Mouse (Mus musculus): Measurements from ENCODE around the gene Ctbs. TPM values are rescaled to one million over a fixed set of nuclear protein-coding genes. Genes with fewer than 3 reads are reported as not detected.
A peak's percentile ranks its signal among the peaks of the same experiment; 100 is the strongest.

The Ctbs gene
- polyA plus RNA-seq, 1 experiment from 2014 or later = 6.2 TPM

DNA sequence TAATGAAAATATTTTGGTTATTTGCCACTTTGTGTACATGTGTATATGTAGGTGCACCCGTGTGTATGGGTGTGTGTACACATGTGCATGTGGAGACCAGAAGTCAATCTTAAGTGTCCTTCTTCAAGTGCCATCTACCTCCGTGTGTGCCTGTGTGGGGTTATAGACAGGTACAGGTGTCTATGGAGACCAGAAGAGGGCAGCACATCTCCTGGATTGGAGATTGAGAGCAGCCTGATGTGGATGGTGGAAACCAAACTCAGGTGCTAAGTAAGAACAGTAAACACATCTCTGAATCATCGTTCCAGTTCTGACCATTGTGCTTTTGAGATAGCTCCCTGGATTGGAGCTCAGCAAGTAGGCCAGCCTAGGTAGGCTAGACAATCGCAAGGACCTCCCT lies 36.9 kb downstream of the Ctbs start:
- Histone ChIP-seq H3K9ac (ENCODE audit: low read depth, low read length) (no peak overlapping the region), H3K4me1 (ENCODE audit: control insufficient read depth, low read depth, low read length) (no peaks in the 10 kb centered on the region), H3K4me3 (ENCODE audit: low read depth, low read length) (no peak overlapping the region), H3K4me2 (ENCODE audit: low read depth, low read length) (no peak overlapping the region), H3K9me3 (replicated peaks; ENCODE audit: control insufficient read depth, low read length) (no peaks in the 10 kb centered on the region), H3K27ac (ENCODE audit: low read length) (no peak overlapping the region), H3K36me3 (ENCODE audit: control insufficient read depth, insufficient read depth) (no peaks in the 10 kb centered on the region), H3K27me3 (ENCODE audit: control insufficient read depth, insufficient read depth, low read depth, low read length) (no peaks in the 10 kb centered on the region)
- 66% methylated on average over 4 of the region's 4 CpGs for WGBS (ENCODE audit: insufficient replicate concordance)
- ATAC-seq (ENCODE audit: low read depth) = no peak

DNA sequence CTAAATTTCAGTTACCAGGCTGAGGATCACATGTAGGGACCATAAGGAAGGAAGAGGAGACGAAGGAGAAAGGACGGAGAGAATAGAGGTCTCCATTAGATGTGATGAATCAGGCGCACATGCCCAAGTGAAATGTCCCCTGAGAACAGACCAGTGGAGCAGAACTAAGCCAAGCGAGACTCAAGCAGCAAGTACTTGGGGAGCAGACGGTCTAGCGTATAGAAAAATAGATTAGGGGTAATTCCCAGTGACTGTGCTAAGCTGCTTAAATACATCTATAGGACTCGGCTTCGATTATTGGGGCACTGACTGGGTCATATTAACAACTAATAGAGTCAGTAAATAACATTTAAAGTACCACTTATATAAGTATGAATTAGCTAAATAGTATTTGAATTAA lies 45.3 kb downstream of the Ctbs start:
- WGBS (ENCODE audit: insufficient replicate concordance) = 80% methylated on average over 8 of the region's 8 CpGs
- no peaks in the 10 kb centered on the region for H3K36me3 ChIP-seq (ENCODE audit: control insufficient read depth, insufficient read depth)
- H3K9me3 ChIP-seq (replicated peaks; ENCODE audit: control insufficient read depth, low read length) = no peaks in the 10 kb centered on the region
- ATAC-seq (ENCODE audit: low read depth) = no peak
- H3K4me3 ChIP-seq (ENCODE audit: low read depth, low read length) = no peak overlapping the region
- no peak overlapping the region for H3K4me2 ChIP-seq (ENCODE audit: low read depth, low read length)
- no peak overlapping the region for H3K27ac ChIP-seq (ENCODE audit: low read length)
- no peak overlapping the region for H3K9ac ChIP-seq (ENCODE audit: low read depth, low read length)
- no peaks in the 10 kb centered on the region for H3K27me3 ChIP-seq (ENCODE audit: control insufficient read depth, insufficient read depth, low read depth, low read length)
- H3K4me1 ChIP-seq (ENCODE audit: control insufficient read depth, low read depth, low read length) = peaks cover 6% of the 10 kb centered on the region

- peak overlapping the region; percentile 85 for H3K4me2 ChIP-seq (ENCODE audit: low read depth, low read length)
- peak overlapping the region; percentile 97 for H3K27ac ChIP-seq (ENCODE audit: low read length)
- no peak for ATAC-seq (ENCODE audit: low read depth)
- peaks cover 8% of the 10 kb centered on the region for H3K36me3 ChIP-seq (ENCODE audit: control insufficient read depth, insufficient read depth)
- peaks cover 27% of the 10 kb centered on the region for H3K4me1 ChIP-seq (ENCODE audit: control insufficient read depth, low read depth, low read length)
- 2% methylated on average over 13 of the region's 13 CpGs for WGBS (ENCODE audit: insufficient replicate concordance)
- H3K4me3 ChIP-seq (ENCODE audit: low read depth, low read length) = peak overlapping the region; percentile 84
- no peaks in the 10 kb centered on the region for H3K9me3 ChIP-seq (replicated peaks; ENCODE audit: control insufficient read depth, low read length)
- no peaks in the 10 kb centered on the region for H3K27me3 ChIP-seq (ENCODE audit: control insufficient read depth, insufficient read depth, low read depth, low read length)
- H3K9ac ChIP-seq (ENCODE audit: low read depth, low read length) = peak overlapping the region; percentile 96
Measured at GRCm38 (mm10) chr3:146498989-146499388, 49.4 kb downstream of the Ctbs start.

DNA sequence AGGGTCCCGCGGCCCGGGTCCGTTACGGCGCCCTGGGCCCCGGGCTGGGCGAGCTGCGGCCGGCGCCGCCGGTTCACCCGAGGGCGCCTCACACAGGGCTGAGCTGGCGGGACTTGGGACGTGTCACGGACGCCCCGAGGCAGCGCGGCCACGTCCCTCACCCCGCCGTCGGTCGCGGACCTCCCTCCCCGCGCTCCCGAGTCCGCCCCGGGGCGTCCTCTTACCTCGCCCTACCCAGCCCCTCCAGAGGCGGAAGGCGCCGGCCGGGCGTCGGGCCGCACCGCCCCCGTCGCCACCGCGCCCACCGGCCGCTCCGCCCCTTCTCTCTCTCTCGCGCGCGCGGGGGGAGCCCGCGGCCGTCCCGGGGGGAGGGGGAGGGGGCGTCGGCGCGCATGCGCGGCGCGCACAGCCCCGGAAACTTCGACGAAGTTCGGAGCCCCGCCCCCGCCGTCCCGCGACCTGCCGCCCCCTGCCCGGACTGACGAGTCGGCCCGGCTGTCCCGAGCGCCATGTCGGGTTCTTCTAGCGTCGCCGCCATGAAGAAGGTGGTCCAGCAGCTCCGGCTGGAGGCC lies 49.9 kb downstream of the Ctbs start, which contains the start of the genes Spata1 and Gng5:
Spata1 (minus strand) TSS at position 323 of the 572 bp plus-strand sequence.
Gng5 (plus strand) TSS at position 377 of the 572 bp plus-strand sequence.
- peak; percentile 97 for ATAC-seq (ENCODE audit: low read depth)
- WGBS (ENCODE audit: insufficient replicate concordance) = under 1% methylated on average over 63 of the region's 88 CpGs
- Histone ChIP-seq H3K9ac (ENCODE audit: low read depth, low read length) (peak within 1 kb of the TSS; percentile 96), H3K27me3 (ENCODE audit: control insufficient read depth, insufficient read depth, low read depth, low read length) (no peaks in the 10 kb centered on the region), H3K4me3 (ENCODE audit: low read depth, low read length) (peak within 1 kb of the TSS; percentile 84), H3K36me3 (ENCODE audit: control insufficient read depth, insufficient read depth) (peaks cover 10% of the 10 kb centered on the region), H3K4me1 (ENCODE audit: control insufficient read depth, low read depth, low read length) (peaks cover 27% of the 10 kb centered on the region), H3K4me2 (ENCODE audit: low read depth, low read length) (peak within 1 kb of the TSS; percentile 85), H3K27ac (ENCODE audit: low read length) (peak within 1 kb of the TSS; percentile 97), H3K9me3 (replicated peaks; ENCODE audit: control insufficient read depth, low read length) (no peaks in the 10 kb centered on the region)

- Histone ChIP-seq H3K4me3 (ENCODE audit: low read depth, low read length) (peak overlapping the region; percentile 84), H3K27ac (ENCODE audit: low read length) (peak overlapping the region; percentile 97), H3K9ac (ENCODE audit: low read depth, low read length) (peak overlapping the region; percentile 96), H3K9me3 (replicated peaks; ENCODE audit: control insufficient read depth, low read length) (no peaks in the 10 kb centered on the region), H3K4me1 (ENCODE audit: control insufficient read depth, low read depth, low read length) (peaks cover 27% of the 10 kb centered on the region), H3K4me2 (ENCODE audit: low read depth, low read length) (peak overlapping the region; percentile 85), H3K36me3 (ENCODE audit: control insufficient read depth, insufficient read depth) (peaks cover 10% of the 10 kb centered on the region), H3K27me3 (ENCODE audit: control insufficient read depth, insufficient read depth, low read depth, low read length) (no peaks in the 10 kb centered on the region)
- WGBS (ENCODE audit: insufficient replicate concordance) = under 1% methylated on average over 46 of the region's 57 CpGs
- ATAC-seq (ENCODE audit: low read depth) = peak; percentile 42
Measured at GRCm38 (mm10) chr3:146500003-146500809, 50.6 kb downstream of the Ctbs start.

DNA sequence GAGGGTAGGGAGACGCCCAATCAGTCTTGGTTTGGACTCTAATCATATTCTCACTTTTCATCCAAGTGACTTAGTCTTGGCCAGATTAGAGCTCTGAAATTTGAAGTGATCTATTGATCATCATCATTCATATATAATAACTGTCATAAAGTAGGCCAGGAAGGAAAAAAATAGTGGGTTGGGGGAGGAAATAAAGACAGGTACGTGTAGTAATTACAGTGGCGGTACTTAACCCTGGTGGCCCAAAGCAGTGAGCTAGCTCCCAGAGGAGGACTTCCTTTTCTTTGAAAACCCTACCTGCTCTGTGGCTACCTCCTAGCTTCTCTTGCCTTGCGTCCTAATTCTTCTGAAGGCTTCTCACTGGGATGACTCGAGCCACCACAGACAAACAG lies 51.2 kb downstream of the Ctbs start:
- no peak for ATAC-seq (ENCODE audit: low read depth)
- Histone ChIP-seq H3K9me3 (replicated peaks; ENCODE audit: control insufficient read depth, low read length) (no peaks in the 10 kb centered on the region), H3K4me1 (ENCODE audit: control insufficient read depth, low read depth, low read length) (peaks cover 27% of the 10 kb centered on the region), H3K27me3 (ENCODE audit: control insufficient read depth, insufficient read depth, low read depth, low read length) (no peaks in the 10 kb centered on the region), H3K4me3 (ENCODE audit: low read depth, low read length) (peak overlapping the region; percentile 84), H3K36me3 (ENCODE audit: control insufficient read depth, insufficient read depth) (peaks cover 14% of the 10 kb centered on the region), H3K27ac (ENCODE audit: low read length) (peak overlapping the region; percentile 97), H3K4me2 (ENCODE audit: low read depth, low read length) (peak overlapping the region; percentile 85), H3K9ac (ENCODE audit: low read depth, low read length) (peak overlapping the region; percentile 96)
- WGBS (ENCODE audit: insufficient replicate concordance) = 4% methylated on average over 5 of the region's 5 CpGs

- WGBS (ENCODE audit: insufficient replicate concordance) = 56% methylated on average over 5 of the region's 5 CpGs
Measured at GRCm38 (mm10) chr3:146501601-146502123, 52.1 kb downstream of the Ctbs start.

DNA sequence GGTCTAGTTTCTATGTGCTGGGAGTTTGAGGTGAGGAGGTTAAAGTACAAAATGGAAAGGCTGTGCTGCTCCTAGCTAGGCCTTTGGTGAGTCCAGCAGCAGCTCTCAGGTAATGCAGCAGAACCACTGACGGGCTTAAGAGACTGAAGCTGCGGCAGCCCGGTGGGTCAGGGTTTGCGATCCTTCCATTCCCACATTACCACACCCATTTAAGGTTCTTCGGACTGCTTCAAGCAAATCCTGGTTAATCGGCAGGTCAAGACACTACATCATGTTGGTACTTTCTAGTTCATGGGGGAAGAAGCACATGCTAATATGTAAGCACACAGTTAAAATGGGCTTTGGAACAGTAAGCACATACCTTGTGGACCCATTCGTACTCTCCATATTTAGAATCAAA lies 57.1 kb downstream of the Ctbs start:
- no peak overlapping the region for H3K4me3 ChIP-seq (ENCODE audit: low read depth, low read length)
- H3K4me1 ChIP-seq (ENCODE audit: control insufficient read depth, low read depth, low read length) = peaks cover 12% of the 10 kb centered on the region
- no peak overlapping the region for H3K9ac ChIP-seq (ENCODE audit: low read depth, low read length)
- H3K4me2 ChIP-seq (ENCODE audit: low read depth, low read length) = no peak overlapping the region
- H3K27me3 ChIP-seq (ENCODE audit: control insufficient read depth, insufficient read depth, low read depth, low read length) = no peaks in the 10 kb centered on the region
- H3K27ac ChIP-seq (ENCODE audit: low read length) = no peak overlapping the region
- H3K36me3 ChIP-seq (ENCODE audit: control insufficient read depth, insufficient read depth) = peaks cover 49% of the 10 kb centered on the region
- H3K9me3 ChIP-seq (replicated peaks; ENCODE audit: control insufficient read depth, low read length) = no peaks in the 10 kb centered on the region
- no peak for ATAC-seq (ENCODE audit: low read depth)
- 88% methylated on average over 7 of the region's 7 CpGs for WGBS (ENCODE audit: insufficient replicate concordance)

More at GRCm38 (mm10) chr3:146501601-146502123, 52.1 kb downstream of the Ctbs start:
- no peaks in the 10 kb centered on the region for H3K27me3 ChIP-seq (ENCODE audit: control insufficient read depth, insufficient read depth, low read depth, low read length)
- peaks cover 21% of the 10 kb centered on the region for H3K36me3 ChIP-seq (ENCODE audit: control insufficient read depth, insufficient read depth)
- H3K4me3 ChIP-seq (ENCODE audit: low read depth, low read length) = peak overlapping the region; percentile 84
- H3K9me3 ChIP-seq (replicated peaks; ENCODE audit: control insufficient read depth, low read length) = no peaks in the 10 kb centered on the region
- H3K4me2 ChIP-seq (ENCODE audit: low read depth, low read length) = peak overlapping the region; percentile 85
- peak overlapping the region; percentile 96 for H3K9ac ChIP-seq (ENCODE audit: low read depth, low read length)
- peak overlapping the region; percentile 97 for H3K27ac ChIP-seq (ENCODE audit: low read length)
- H3K4me1 ChIP-seq (ENCODE audit: control insufficient read depth, low read depth, low read length) = peaks cover 27% of the 10 kb centered on the region
- ATAC-seq (ENCODE audit: low read depth) = no peak
